Mouse (Mus musculus): Measurements from ENCODE around the gene Ces1b.

DNA sequence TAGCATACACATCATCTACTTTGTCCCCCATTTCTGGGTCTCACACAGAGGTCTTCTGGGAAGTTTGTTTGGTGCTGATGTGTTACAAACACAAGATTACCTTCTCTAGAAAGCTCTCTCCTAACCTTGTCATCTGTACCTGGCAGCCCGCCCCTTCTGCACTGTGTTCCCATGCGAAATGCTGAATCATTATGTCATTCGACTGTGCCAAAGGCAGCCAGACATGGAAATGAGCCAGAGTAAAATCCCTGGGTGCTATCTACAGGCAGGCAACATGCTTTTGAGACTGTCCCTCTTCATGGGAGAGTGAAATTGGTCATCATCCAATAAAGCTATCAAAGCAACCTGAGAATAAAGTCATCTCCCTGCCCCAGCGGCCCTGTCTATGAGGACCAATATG lies 4.6 kb downstream of the Ces1b start:
- no peak for TF ChIP-seq EP300 (IDR thresholded peaks at IDR 0.05; ENCODE audit: low read depth)
- TF ChIP-seq CTCF (IDR thresholded peaks at IDR 0.05; ENCODE audit: low read depth): no peak
